Mouse (Mus musculus) spleen, adult 2 months (tissue): ENCODE measurements around the gene Ccdc171. TPM values are rescaled to one million over a fixed set of nuclear protein-coding genes. Genes with fewer than 3 reads are reported as not detected.

Experiments
- DNase-seq, 2 experiments: peaks; one replicate each; pipeline versions ENCODE4 v3.0.0 to v3.0.0-alpha.2; 2012 to 2021; ENCODE audit warnings: low spot score in 2 of 2, low read depth in 1 of 2
- H3K27ac ChIP-seq: fragments of 200-500 bp; 2 replicates; pipeline ENCODE4 v1.5.1; 2012; ENCODE audit warnings: low read length, inconsistent platforms; ENCODE audit not compliant: insufficient read depth
- H3K27me3 ChIP-seq: fragments of 200-500 bp; 2 replicates; pipeline ENCODE4 v1.6.1; 2012; ENCODE audit warnings: mild to moderate bottlenecking, moderate library complexity, low read length, inconsistent platforms; ENCODE audit not compliant: control insufficient read depth, insufficient read depth
- H3K36me3 ChIP-seq: fragments of 200-500 bp; 2 replicates; pipeline ENCODE4 v1.6.1; 2012; ENCODE audit warnings: mild to moderate bottlenecking, low read length, inconsistent platforms; ENCODE audit not compliant: control insufficient read depth, insufficient read depth
- H3K4me1 ChIP-seq: fragments of 200-500 bp; 2 replicates; pipeline ENCODE4 v1.6.1; 2011; ENCODE audit warnings: inconsistent platforms; ENCODE audit not compliant: control insufficient read depth, insufficient read depth, insufficient read length
- H3K4me3 ChIP-seq: fragments of 200-500 bp; 2 replicates; pipeline ENCODE4 v1.5.1; 2011; ENCODE audit warnings: mild to moderate bottlenecking, inconsistent platforms; ENCODE audit not compliant: insufficient read depth, insufficient read length; ENCODE audit errors: extremely low read depth
- CTCF ChIP-seq: fragments of 200-500 bp; IDR thresholded peaks from 2 replicates; pipeline ENCODE4 v1.5.1; 2011; ENCODE audit warnings: mild to moderate bottlenecking, inconsistent platforms; ENCODE audit not compliant: insufficient read depth, insufficient read length, insufficient replicate concordance; ENCODE audit errors: extremely low read depth
- POLR2A ChIP-seq: fragments of 200-500 bp; IDR thresholded peaks from 2 replicates; pipeline ENCODE4 v1.6.1; 2011; ENCODE audit warnings: low read depth, low read length, inconsistent platforms
- WGBS: fragments of 180-500 bp; shearing (Covaris S2); methylation state at CpG from one replicate; pipeline ENCODE4 v1.1.7; 2018; 5-methylcytosine and 5-hydroxymethylcytosine counted together
- polyA plus RNA-seq: library from polyadenylated mRNA; depleted of rRNA; stranded (reverse); fragments of >200 nt; gene quantifications from 2 replicates; pipeline ENCODE4 v1.2.3, GENCODE M21; 2012

Gene Ccdc171
- polyA plus RNA-seq, 1 experiment, result 1.0 TPM

DNA sequence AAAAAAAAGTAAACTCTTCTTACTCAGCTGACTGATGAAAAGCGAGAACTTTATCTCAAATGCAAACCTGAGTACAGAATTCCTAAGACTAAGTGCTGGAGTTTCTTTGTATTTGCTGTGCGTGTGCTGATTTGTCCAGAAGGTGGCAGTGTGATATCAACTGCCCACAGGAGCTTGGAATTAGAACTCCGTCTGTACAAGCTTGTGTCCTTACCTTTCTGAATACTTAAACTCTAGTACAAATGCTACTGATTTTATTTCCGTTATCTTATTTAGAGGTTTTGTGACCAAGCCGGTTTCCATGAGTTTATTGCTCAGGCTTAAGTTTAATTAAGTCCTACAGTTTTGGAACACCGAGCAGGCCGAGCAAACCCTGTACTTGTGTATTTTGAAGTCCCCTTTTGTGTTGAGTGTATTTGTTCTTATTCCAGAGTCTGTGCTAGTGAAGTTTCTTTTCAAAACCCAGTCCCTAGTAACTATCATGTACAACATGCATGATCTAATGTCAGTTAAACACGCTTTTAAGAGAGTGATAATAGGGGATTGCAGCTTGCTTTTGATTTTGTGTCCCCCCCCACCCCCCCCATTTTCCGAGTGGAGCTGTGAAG is 269.1 kb downstream of the Ccdc171 start:
- DNase-seq, result no peak
- Histone ChIP-seq H3K4me3 (no peak overlapping the region), H3K27me3 (no peaks in the 10 kb centered on the region), H3K27ac (no peak overlapping the region), H3K36me3 (no peaks in the 10 kb centered on the region), H3K4me1 (no peaks in the 10 kb centered on the region)
- WGBS, result 56% methylated on average over 9 of the region's 9 CpGs
- TF ChIP-seq POLR2A (no peak), CTCF (peak; percentile 28; the same call in 1 of the 2 replicates)

DNA sequence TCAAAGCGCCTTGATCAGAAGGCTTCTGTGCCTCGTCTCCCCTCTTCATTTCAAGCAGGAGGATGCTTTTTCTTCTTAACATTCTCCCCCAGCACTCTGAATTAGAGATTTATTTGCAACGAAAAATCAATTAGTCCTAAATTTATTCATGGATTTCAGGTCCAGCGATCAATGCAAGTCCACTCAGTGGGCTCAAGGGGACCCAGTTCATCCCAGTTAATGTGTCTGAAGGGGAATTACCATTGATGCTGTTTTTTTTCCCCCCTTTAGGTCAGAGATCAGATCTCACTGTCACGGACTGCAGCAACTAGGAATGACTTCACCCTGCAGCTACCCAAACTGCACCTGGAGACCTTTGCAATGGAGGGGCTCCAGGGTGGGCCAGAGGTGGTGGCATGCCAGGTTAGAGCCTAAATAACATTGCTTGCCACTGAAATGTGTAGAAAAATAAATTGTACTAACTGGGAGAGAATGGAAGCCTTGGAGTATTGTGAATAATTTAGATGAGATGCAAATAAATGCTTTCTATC is 269.6 kb downstream of the Ccdc171 start:
- Histone ChIP-seq H3K27ac (no peak overlapping the region), H3K4me3 (no peak overlapping the region), H3K27me3 (no peaks in the 10 kb centered on the region), H3K4me1 (no peaks in the 10 kb centered on the region), H3K36me3 (no peaks in the 10 kb centered on the region)
- DNase-seq, result no peak
- TF ChIP-seq CTCF (no peak), POLR2A (no peak)
- 88% methylated on average over 5 of the region's 5 CpGs for WGBS

DNA sequence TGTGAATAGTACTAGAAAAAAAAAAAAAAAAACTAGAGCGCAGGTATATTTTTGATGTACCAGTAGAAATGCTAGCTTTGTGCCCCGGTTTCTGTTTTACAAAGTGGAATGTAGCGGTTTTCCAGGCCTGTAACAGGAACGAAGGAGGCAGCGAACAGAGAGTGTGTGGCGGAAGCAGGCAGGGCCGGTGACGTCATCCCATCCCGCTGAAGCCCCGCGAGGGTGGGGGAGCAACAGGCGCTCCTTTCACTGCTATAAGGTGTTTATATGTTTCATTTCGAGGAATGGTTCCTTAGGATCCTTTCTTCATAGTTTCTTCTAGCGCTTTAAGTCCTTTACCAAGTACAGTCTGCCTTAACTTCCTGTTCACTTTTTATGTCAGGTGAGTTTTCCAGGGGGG is 272.6 kb downstream of the Ccdc171 start:
- no peak overlapping the region for H3K27ac ChIP-seq
- TF ChIP-seq POLR2A (no peak), CTCF (no peak)
- H3K36me3 ChIP-seq, result no peaks in the 10 kb centered on the region
- no peaks in the 10 kb centered on the region for H3K27me3 ChIP-seq
- no peak overlapping the region for H3K4me3 ChIP-seq
- H3K4me1 ChIP-seq, result no peaks in the 10 kb centered on the region
- WGBS, result 82% methylated on average over 14 of the region's 14 CpGs
- DNase-seq, result no peak

DNA sequence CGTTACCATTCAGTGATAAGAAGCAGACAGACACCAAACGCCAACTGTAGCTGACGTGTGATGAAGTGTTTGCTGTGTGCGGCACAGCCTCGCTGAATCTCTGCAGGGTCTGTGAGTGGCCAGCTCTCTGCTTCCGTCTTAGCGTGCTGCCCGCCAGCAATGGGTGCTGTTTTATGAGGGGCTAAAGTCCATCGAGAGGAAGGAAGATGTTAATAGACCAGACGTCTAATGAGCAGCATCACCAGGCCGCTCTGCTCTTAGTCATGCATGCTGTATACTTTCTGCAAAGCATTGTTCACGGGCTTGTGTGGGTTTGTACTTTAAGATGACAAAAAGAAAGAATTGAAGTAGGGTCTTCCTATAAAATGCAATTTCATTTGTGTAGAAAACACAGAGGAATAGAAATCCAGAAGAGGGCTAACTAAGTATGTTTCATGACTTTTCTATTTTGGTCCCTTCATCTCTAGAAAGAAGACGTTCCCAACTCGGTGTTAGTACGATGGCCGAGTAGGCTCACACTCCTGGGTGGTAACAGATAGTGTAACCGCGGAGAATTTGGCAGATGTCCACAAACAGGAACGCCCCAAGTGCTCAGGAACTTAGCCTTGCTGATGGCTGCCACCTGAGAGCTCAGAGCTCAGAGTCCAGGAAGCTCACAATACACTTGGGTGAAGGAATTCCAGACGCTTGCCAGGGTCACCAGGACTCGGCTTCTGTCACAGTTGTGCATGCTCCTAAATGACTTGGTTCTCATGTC is 273.5 kb downstream of the Ccdc171 start:
- no peaks in the 10 kb centered on the region for H3K27me3 ChIP-seq
- H3K4me3 ChIP-seq, result no peak overlapping the region
- WGBS, result 89% methylated on average over 21 of the region's 21 CpGs
- no peak for DNase-seq
- no peaks in the 10 kb centered on the region for H3K36me3 ChIP-seq
- TF ChIP-seq CTCF, result no peak
- TF ChIP-seq POLR2A, result no peak
- H3K27ac ChIP-seq, result no peak overlapping the region
- no peaks in the 10 kb centered on the region for H3K4me1 ChIP-seq

DNA sequence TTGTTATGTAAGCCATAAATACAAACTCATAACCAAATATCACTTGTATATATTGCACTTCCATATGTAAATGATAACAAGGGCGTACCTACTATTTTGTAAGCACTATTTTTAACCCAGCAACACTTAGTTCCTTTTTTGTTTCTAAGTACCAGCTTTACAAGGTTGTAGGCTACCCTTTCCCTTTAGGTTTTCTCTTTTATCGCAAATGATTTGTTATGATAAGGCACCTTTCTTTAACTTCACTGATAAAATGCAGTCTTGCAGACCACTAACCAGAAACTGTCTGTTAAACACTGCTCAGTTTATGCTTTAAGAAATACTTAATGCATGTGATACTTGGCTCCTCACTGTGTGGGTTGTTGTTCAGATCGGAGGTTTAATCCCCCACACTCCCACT is 275.1 kb downstream of the Ccdc171 start:
- Histone ChIP-seq H3K4me3 (no peak overlapping the region), H3K27me3 (no peaks in the 10 kb centered on the region), H3K27ac (no peak overlapping the region), H3K36me3 (no peaks in the 10 kb centered on the region), H3K4me1 (no peaks in the 10 kb centered on the region)
- TF ChIP-seq POLR2A, result no peak
- no peak for TF ChIP-seq CTCF
- no peak for DNase-seq
- WGBS, result 68% methylated on average over 3 of the region's 3 CpGs

DNA sequence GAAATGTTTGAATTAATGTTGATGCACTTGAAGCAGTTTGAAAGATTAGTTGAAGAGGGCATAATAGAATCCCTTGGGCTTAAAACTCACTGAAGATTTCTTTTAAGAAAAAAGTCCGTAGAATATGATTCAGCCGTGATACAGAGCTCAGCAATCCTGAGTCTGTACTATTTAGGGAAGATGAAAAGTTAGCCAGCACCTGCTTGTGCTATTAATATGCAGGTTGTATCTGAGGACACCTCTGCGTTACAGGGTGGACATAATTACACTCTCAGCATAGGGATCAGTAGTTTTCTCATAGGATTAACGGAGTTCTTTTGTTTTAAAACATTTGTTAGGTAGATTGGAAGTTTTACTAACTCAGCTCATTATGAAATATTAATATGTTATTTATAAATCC is 291.6 kb downstream of the Ccdc171 start:
- TF ChIP-seq POLR2A, result no peak
- TF ChIP-seq CTCF, result no peak
- no peaks in the 10 kb centered on the region for H3K27me3 ChIP-seq
- H3K4me3 ChIP-seq, result no peak overlapping the region
- 92% methylated on average over 4 of the region's 4 CpGs for WGBS
- DNase-seq, result no peak
- H3K4me1 ChIP-seq, result no peaks in the 10 kb centered on the region
- no peaks in the 10 kb centered on the region for H3K36me3 ChIP-seq
- H3K27ac ChIP-seq, result no peak overlapping the region
